In the genomic region with DNA sequence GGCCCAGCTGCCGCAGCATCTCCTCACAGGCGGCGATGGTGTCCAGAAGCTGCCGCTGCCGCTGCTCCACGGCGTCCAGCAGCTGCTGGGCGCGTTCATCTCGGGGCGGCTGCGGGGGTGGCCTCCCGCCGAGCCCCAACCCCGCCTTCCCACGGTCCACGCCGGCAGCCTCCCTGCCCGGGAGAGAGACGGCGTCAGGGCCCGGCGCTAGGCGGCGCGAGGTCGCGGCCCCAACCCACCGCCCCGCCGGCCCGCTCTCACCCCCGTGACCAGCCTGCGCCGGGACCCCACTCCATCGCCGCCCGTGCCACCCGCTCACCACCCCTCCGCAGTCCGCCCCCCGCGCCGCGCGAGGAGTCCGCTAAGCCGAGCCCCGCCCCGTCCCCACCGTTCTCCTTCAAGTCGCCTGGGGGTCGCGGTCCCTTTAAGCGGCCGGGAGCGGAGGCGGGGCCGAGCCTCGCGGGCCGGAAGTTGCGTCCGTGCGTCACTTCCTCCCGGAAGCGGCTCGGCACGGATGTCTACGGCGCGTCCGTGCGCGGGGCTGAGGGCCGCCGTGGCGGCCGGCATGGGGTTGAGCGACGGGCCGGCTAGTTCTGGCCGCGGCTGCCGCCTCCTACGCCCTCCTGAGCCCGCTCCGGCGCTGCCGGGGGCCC, we compare ENCODE assay signal across 8 mouse cellular contexts. TPM values are rescaled to one million over a fixed set of nuclear protein-coding genes. Genes with fewer than 3 reads are reported as not detected.
DNase-seq lines count a peak whose midpoint lies in the region; ATAC-seq and TF ChIP-seq lines count a peak whose summit lies in the region.

A gene (plus strand): TSS at position 419 of the 653 bp plus-strand sequence.

- TF ChIP-seq POLR2A in bone marrow, adult 2 months (IDR thresholded peaks at IDR 0.05; ENCODE audit: borderline replicate concordance, control insufficient read depth, low read depth, low read length): peak; percentile 51; the same call in 1 of the 2 replicates

- H3K4me2 ChIP-seq in embryonic facial prominence, embryonic 15.5 days (replicated peaks): peak within 1 kb of the TSS; percentile 81
- peak within 1 kb of the TSS; percentile 92 for H3K4me2 ChIP-seq in kidney, embryonic 14.5 days (replicated peaks; ENCODE audit: low read depth, low read length)
- H3K4me2 ChIP-seq in limb, embryonic 15.5 days: peak within 1 kb of the TSS; percentile 84

- under 1% methylated on average over 87 of the region's 90 CpGs for WGBS in bone marrow, adult 2 months
- WGBS in embryonic facial prominence, embryonic 15.5 days: under 1% methylated on average over 77 of the region's 90 CpGs
- WGBS in kidney, embryonic 14.5 days: under 1% methylated on average over 70 of the region's 90 CpGs
- 1% methylated on average over 67 of the region's 90 CpGs for WGBS in limb, embryonic 15.5 days

- H3K27ac ChIP-seq in bone marrow, adult 2 months (ENCODE audit: control insufficient read depth, insufficient read depth, low read depth, low read length, poor library complexity): peak within 1 kb of the TSS; percentile 91
- H3K27ac ChIP-seq in embryonic facial prominence, embryonic 15.5 days (replicated peaks): peak within 1 kb of the TSS; percentile 88
- peak within 1 kb of the TSS; percentile 88 for H3K27ac ChIP-seq in kidney, embryonic 14.5 days (ENCODE audit: low read depth, low read length)
- peak within 1 kb of the TSS; percentile 93 for H3K27ac ChIP-seq in limb, embryonic 15.5 days

- no peaks in the 10 kb centered on the region for H3K9me3 ChIP-seq in embryonic facial prominence, embryonic 15.5 days (replicated peaks)
- H3K9me3 ChIP-seq in kidney, embryonic 14.5 days (ENCODE audit: control insufficient read depth, low read length): no peaks in the 10 kb centered on the region
- H3K9me3 ChIP-seq in limb, embryonic 15.5 days: no peaks in the 10 kb centered on the region

- H3K36me3 ChIP-seq in embryonic facial prominence, embryonic 15.5 days: peaks cover 28% of the 10 kb centered on the region
- peaks cover 21% of the 10 kb centered on the region for H3K36me3 ChIP-seq in kidney, embryonic 14.5 days (ENCODE audit: control insufficient read depth, insufficient read depth, low read length)
- H3K36me3 ChIP-seq in limb, embryonic 15.5 days: peaks cover 30% of the 10 kb centered on the region

- peak within 1 kb of the TSS; percentile 79 for H3K9ac ChIP-seq in embryonic facial prominence, embryonic 15.5 days
- H3K9ac ChIP-seq in kidney, embryonic 14.5 days (ENCODE audit: low read depth, low read length): peak within 1 kb of the TSS; percentile 97
- peak within 1 kb of the TSS; percentile 85 for H3K9ac ChIP-seq in limb, embryonic 15.5 days

- TF ChIP-seq CTCF in bone marrow, adult 2 months (IDR thresholded peaks at IDR 0.05; ENCODE audit: control insufficient read depth, insufficient read depth, low read length): no peak

- H3K27me3 ChIP-seq in embryonic facial prominence, embryonic 15.5 days: no peaks in the 10 kb centered on the region
- H3K27me3 ChIP-seq in kidney, embryonic 14.5 days (ENCODE audit: control insufficient read depth, insufficient read depth, low read length): no peaks in the 10 kb centered on the region
- H3K27me3 ChIP-seq in limb, embryonic 15.5 days: no peaks in the 10 kb centered on the region

- peak within 1 kb of the TSS; percentile 69 for H3K4me3 ChIP-seq in bone marrow, adult 2 months (replicated peaks; ENCODE audit: control insufficient read depth, low read depth, low read length)
- peak within 1 kb of the TSS; percentile 76 for H3K4me3 ChIP-seq in embryonic facial prominence, embryonic 15.5 days (replicated peaks)
- H3K4me3 ChIP-seq in kidney, embryonic 14.5 days (ENCODE audit: low read length): peak within 1 kb of the TSS; percentile 97
- H3K4me3 ChIP-seq in limb, embryonic 15.5 days: peak within 1 kb of the TSS; percentile 98

- peak; percentile 92 for DNase-seq in 416B (ENCODE audit: low read depth)
- peak; percentile 91 to 93 for DNase-seq in heart, adult 9 months (ENCODE audit: low spot score in 2 of 2)
- peak; percentile 66 to 87 for DNase-seq in monocyte, adult 2 months (ENCODE audit: low read depth in 1 of 2, low spot score in 2 of 2)
- DNase-seq in spleen, postnatal 36 days (ENCODE audit: low spot score in 2 of 2): peak; percentile 90 to 91

- no peaks in the 10 kb centered on the region for H3K4me1 ChIP-seq in bone marrow, adult 2 months (ENCODE audit: control insufficient read depth, insufficient read depth, low read length)
- peaks cover 29% of the 10 kb centered on the region for H3K4me1 ChIP-seq in embryonic facial prominence, embryonic 15.5 days
- peaks cover 23% of the 10 kb centered on the region for H3K4me1 ChIP-seq in kidney, embryonic 14.5 days (ENCODE audit: control insufficient read depth, insufficient read depth, low read length)
- H3K4me1 ChIP-seq in limb, embryonic 15.5 days: peaks cover 22% of the 10 kb centered on the region

- peak; percentile 93 for ATAC-seq in embryonic facial prominence, embryonic 15.5 days (ENCODE audit: insufficient number of reproducible peaks, low FRiP score, low TSS enrichment, low read depth)
- ATAC-seq in kidney, embryonic 14.5 days (ENCODE audit: low FRiP score, low TSS enrichment): peak; percentile 94
- peak; percentile 92 for ATAC-seq in limb, embryonic 15.5 days (ENCODE audit: insufficient number of reproducible peaks, low FRiP score, low TSS enrichment, low read depth)

RNA-seq across cellular contexts. Expression of the gene that starts here (rescaled TPM):
- 22.8 and 27.6 TPM in 2 replicates for polyA plus RNA-seq in bone marrow, adult 2 months (2011; ENCODE audit: insufficient read depth, insufficient read length, low replicate concordance, missing spikeins)
- 37.3 and 37.6 TPM in 2 replicates for polyA plus RNA-seq in embryonic facial prominence, embryonic 15.5 days (2015; fragmentation: Nextera tagmentation; extraction: Ambion mirVana)
- 40.4 and 49.8 TPM in 2 replicates for polyA plus RNA-seq in kidney, embryonic 14.5 days (2014; fragmentation: Nextera tagmentation; extraction: Ambion mirVana)
- 32.1 and 40.1 TPM in 2 replicates for polyA plus RNA-seq in limb, embryonic 15.5 days (2015; fragmentation: Nextera tagmentation; extraction: Ambion mirVana)

Comparison
In these comparisons a context has a peak if more than half of its experiments do, and no peak if none do; other contexts are left out.
1. Peak in every context shown above with its lines: DNase-seq, ATAC-seq, H3K4me3 ChIP-seq and H3K27ac ChIP-seq.